Mouse (Mus musculus): Measurements from ENCODE around the gene Ptrh1. TPM values are rescaled to one million over a fixed set of nuclear protein-coding genes. Genes with fewer than 3 reads are reported as not detected.

The Ptrh1 gene
- total and polyA plus RNA-seq, 3 experiments = 12.3 to 27.9 TPM; not detected in 1

DNA sequence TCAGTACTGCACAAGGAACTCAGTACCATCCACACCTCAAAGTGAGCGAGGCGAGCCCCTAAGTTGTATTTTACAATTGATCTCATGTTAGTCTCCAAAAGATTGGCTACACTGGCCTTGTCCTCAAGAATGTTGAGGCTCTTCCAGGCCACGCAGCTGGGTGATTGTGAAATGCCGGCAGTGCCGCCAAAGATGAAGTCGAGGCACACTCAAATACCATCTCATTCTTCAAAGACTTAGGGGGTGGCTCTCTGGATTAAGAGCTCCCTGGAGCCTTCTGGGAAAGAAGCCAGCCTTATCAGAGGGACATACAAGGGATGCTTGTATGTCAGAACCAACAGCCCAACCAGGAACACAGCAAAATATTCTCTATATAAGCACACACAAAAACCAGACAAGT lies 15.7 kb downstream of the Ptrh1 start:
- H3K79me2 ChIP-seq (ENCODE audit: control insufficient read depth, insufficient read depth, low read length, poor library complexity) = no peaks in the 10 kb centered on the region
- no peaks in the 10 kb centered on the region for H3K27me3 ChIP-seq (ENCODE audit: control insufficient read depth in 1 of 2, insufficient read depth in 2 of 2, low read length in 2 of 2)
- H3K27ac ChIP-seq (ENCODE audit: control insufficient read depth, low read depth, low read length) = no peak overlapping the region
- DNase-seq (ENCODE audit: low read depth, low spot score) = no peak
- H3K9ac ChIP-seq (ENCODE audit: control insufficient read depth, low read depth, low read length, poor library complexity, severe bottlenecking) = no peak overlapping the region
- TF ChIP-seq TCF12 (IDR thresholded peaks at IDR 0.05; ENCODE audit: low read depth, low read length) = no peak
- TF ChIP-seq USF2 (IDR thresholded peaks at IDR 0.05; ENCODE audit: borderline replicate concordance in 1 of 2, insufficient read depth in 1 of 2, low read depth in 1 of 2, low read length in 2 of 2) = no peak
- no peak for TF ChIP-seq ZKSCAN1 (IDR thresholded peaks at IDR 0.05; ENCODE audit: low read depth, low read length)
- TF ChIP-seq UBTF (IDR thresholded peaks at IDR 0.05; ENCODE audit: borderline replicate concordance, insufficient read depth, low read depth, low read length) = no peak
- TF ChIP-seq POLR2AphosphoS5 (IDR thresholded peaks at IDR 0.05; ENCODE audit: borderline replicate concordance, low read depth, low read length) = no peak
- no peak for TF ChIP-seq MAX (IDR thresholded peaks at IDR 0.05; ENCODE audit: low read length)
- TF ChIP-seq ZMIZ1 (IDR thresholded peaks at IDR 0.05; ENCODE audit: low read depth, low read length) = no peak
- TF ChIP-seq USF1 (IDR thresholded peaks at IDR 0.05; ENCODE audit: low read depth, low read length) = no peak
- TF ChIP-seq MXI1 (IDR thresholded peaks at IDR 0.05; ENCODE audit: low read depth, low read length) = no peak
- TF ChIP-seq RAD21 (IDR thresholded peaks at IDR 0.05; ENCODE audit: low read depth, low read length) = no peak
- no peak for TF ChIP-seq ZC3H11A (IDR thresholded peaks at IDR 0.05; ENCODE audit: low read depth, low read length)
- no peak for TF ChIP-seq TAL1 (IDR thresholded peaks at IDR 0.05; ENCODE audit: low read length)
- no peak for TF ChIP-seq E2F4 (IDR thresholded peaks at IDR 0.05; ENCODE audit: borderline replicate concordance, low read depth, low read length)
- no peak for TF ChIP-seq GABPA (IDR thresholded peaks at IDR 0.05; ENCODE audit: low read depth, low read length)
- no peak for TF ChIP-seq TBP (IDR thresholded peaks at IDR 0.05; ENCODE audit: low read depth, low read length)
- TF ChIP-seq POLR2A (IDR thresholded peaks at IDR 0.05; ENCODE audit: control insufficient read depth in 1 of 2, insufficient read depth in 1 of 2, low read depth in 1 of 2, low read length in 2 of 2, poor library complexity in 1 of 2) = no peak
- TF ChIP-seq GATA1 (IDR thresholded peaks at IDR 0.05; ENCODE audit: low read depth, low read length) = no peak
- TF ChIP-seq CTCF (IDR thresholded peaks at IDR 0.05 in 2 of 3, conservative IDR thresholded peaks at IDR 0.05 in 1 of 3; ENCODE audit: control insufficient read depth in 1 of 3, insufficient read depth in 1 of 3, low read depth in 2 of 3, low read length in 3 of 3, poor library complexity in 1 of 3, severe bottlenecking in 1 of 3) = no peak
- TF ChIP-seq ZNF384 (IDR thresholded peaks at IDR 0.05; ENCODE audit: low read depth, low read length) = no peak
- H3K4me1 ChIP-seq (ENCODE audit: control insufficient read depth in 1 of 2, insufficient read depth in 2 of 2, low read length in 2 of 2) = no peaks in the 10 kb centered on the region
- H3K9me3 ChIP-seq (replicated peaks; ENCODE audit: insufficient read depth, low read length) = no peaks in the 10 kb centered on the region
- H3K36me3 ChIP-seq (ENCODE audit: control insufficient read depth in 1 of 2, insufficient read depth in 2 of 2, low read length in 2 of 2) = no peaks in the 10 kb centered on the region
- no peak overlapping the region for H3K4me3 ChIP-seq (ENCODE audit: control insufficient read depth in 1 of 2, insufficient read depth in 1 of 2, low read depth in 2 of 2, low read length in 2 of 2)

GRCm38 (mm10) chr2:32795748-32796418 lies 20.3 kb downstream of the Ptrh1 start:
- Histone ChIP-seq H3K9ac (ENCODE audit: control insufficient read depth, low read depth, low read length, poor library complexity, severe bottlenecking) (no peak overlapping the region), H3K4me3 (ENCODE audit: control insufficient read depth in 1 of 2, insufficient read depth in 1 of 2, low read depth in 2 of 2, low read length in 2 of 2) (no peak overlapping the region), H3K27me3 (ENCODE audit: control insufficient read depth in 1 of 2, insufficient read depth in 2 of 2, low read length in 2 of 2) (no peaks in the 10 kb centered on the region), H3K4me1 (ENCODE audit: control insufficient read depth in 1 of 2, insufficient read depth in 2 of 2, low read length in 2 of 2) (no peaks in the 10 kb centered on the region), H3K9me3 (replicated peaks; ENCODE audit: insufficient read depth, low read length) (no peaks in the 10 kb centered on the region), H3K36me3 (ENCODE audit: control insufficient read depth in 1 of 2, insufficient read depth in 2 of 2, low read length in 2 of 2) (no peaks in the 10 kb centered on the region; a peak in 2 of 4 replicates), H3K79me2 (ENCODE audit: control insufficient read depth, insufficient read depth, low read length, poor library complexity) (no peaks in the 10 kb centered on the region), H3K27ac (ENCODE audit: control insufficient read depth, low read depth, low read length) (no peak overlapping the region)
- no peak for DNase-seq (ENCODE audit: low read depth, low spot score)
- TF ChIP-seq MEF2A (IDR thresholded peaks at IDR 0.05; ENCODE audit: extremely low read depth, insufficient replicate concordance, low read depth, low read length, poor library complexity, severe bottlenecking) (no peak), ZMIZ1 (IDR thresholded peaks at IDR 0.05; ENCODE audit: low read depth, low read length) (no peak), SIN3A (IDR thresholded peaks at IDR 0.05; ENCODE audit: low read length) (no peak), POLR2A (IDR thresholded peaks at IDR 0.05; ENCODE audit: control insufficient read depth in 1 of 2, insufficient read depth in 1 of 2, low read depth in 1 of 2, low read length in 2 of 2, poor library complexity in 1 of 2) (no peak), TAL1 (IDR thresholded peaks at IDR 0.05; ENCODE audit: low read length) (no peak), ZC3H11A (IDR thresholded peaks at IDR 0.05; ENCODE audit: low read depth, low read length) (no peak), NRF1 (IDR thresholded peaks at IDR 0.05; ENCODE audit: insufficient read depth, low read depth, low read length, poor library complexity, severe bottlenecking) (no peak), CTCF (IDR thresholded peaks at IDR 0.05 in 2 of 3, conservative IDR thresholded peaks at IDR 0.05 in 1 of 3; ENCODE audit: control insufficient read depth in 1 of 3, insufficient read depth in 1 of 3, low read depth in 2 of 3, low read length in 3 of 3, poor library complexity in 1 of 3, severe bottlenecking in 1 of 3) (no peak), RCOR1 (IDR thresholded peaks at IDR 0.05; ENCODE audit: low read depth, low read length) (no peak), EP300 (IDR thresholded peaks at IDR 0.05; ENCODE audit: low read depth in 1 of 2, low read length in 2 of 2) (no peak), ZNF384 (IDR thresholded peaks at IDR 0.05; ENCODE audit: low read depth, low read length) (no peak), ETS1 (IDR thresholded peaks at IDR 0.05; ENCODE audit: low read depth, low read length) (no peak)

Measured in MEL (cell line).